Mouse (Mus musculus) effector memory CD4-positive, alpha-beta T cell, adult 5 months (primary cell): ENCODE results near the gene Elmo2. TPM values are rescaled to one million over a fixed set of nuclear protein-coding genes. Genes with fewer than 3 reads are reported as not detected.

Source experiments
- polyA plus RNA-seq: library from polyadenylated mRNA; unstranded; fragments of 100-300 nt; shearing (Covaris generic); gene quantifications from one replicate; pipeline ENCODE4 v1.2.1, GENCODE M21; 2017

Elmo2 gene
- polyA plus RNA-seq, result 31.8 TPM

GRCm38 (mm10) chr2:165326304-165327190 lies at the start of gene Elmo2:
TSS of gene Elmo2 (minus strand) at chr2:165326479.

GRCm38 (mm10) chr2:165368496-165368895 lies 42.2 kb upstream of the Elmo2 start, which contains the start of gene Zfp663:
TSS of gene Zfp663 (minus strand) at chr2:165368729.

GRCm38 (mm10) chr2:165287202-165287984 lies 38.9 kb downstream of the Elmo2 start, which contains the start of gene Slc35c2:
TSS of gene Slc35c2 (minus strand) at chr2:165287869.

Other genes starting within 250 kb of the Elmo2 start
- not detected for gene 1700025C18Rik, start 235.7 kb downstream of the Elmo2 start, polyA plus RNA-seq
- not detected for gene Cdh22, start 91.6 kb downstream of the Elmo2 start, polyA plus RNA-seq
- 39.0 TPM for gene Slc35c2, start 38.6 kb downstream of the Elmo2 start, polyA plus RNA-seq
- gene Zfp663, start 42.2 kb upstream of the Elmo2 start, polyA plus RNA-seq, result not detected
- not detected for gene Zfp334, start 61.8 kb upstream of the Elmo2 start, polyA plus RNA-seq
- gene Ocstamp, start 73.9 kb upstream of the Elmo2 start, polyA plus RNA-seq, result not detected
- not detected for gene Slc13a3, start 146.8 kb upstream of the Elmo2 start, polyA plus RNA-seq
- gene Trp53rka, start 166.8 kb upstream of the Elmo2 start, polyA plus RNA-seq, result 17.5 TPM
- not detected for gene Slc2a10, start 177.3 kb upstream of the Elmo2 start, polyA plus RNA-seq